Mouse (Mus musculus) heart, postnatal 36 days (tissue): ENCODE results near the gene Ppfia3. TPM values are rescaled to one million over a fixed set of nuclear protein-coding genes. Genes with fewer than 3 reads are reported as not detected.
A peak's percentile ranks its signal among the peaks of the same experiment; 100 is the strongest.

Experiments
- DNase-seq, 2 experiments: peaks; one replicate each; pipeline ENCODE4 v3.0.0; 2021 to 2022
- intact Hi-C: fragments of 180-260 bp; cut with DNase I; formaldehyde crosslinking; loops from one replicate; pipeline ENCODE4 v1.15.1; 2025
- total RNA-seq, 2 experiments: library from RNA; stranded (reverse); gene quantifications; 2 replicates each; pipeline ENCODE4 v1.2.3; 2021

Ppfia3 gene
- total RNA-seq, 2 experiments from 2014 or later, result not detected

- DNase-seq, result no peak
- intact Hi-C loops, result no loop called here
Measured at GRCm38 (mm10) chr7:45325800-45326199, 41.0 kb downstream of the Ppfia3 start.

- intact Hi-C loops, result no loop called here
- no peak for DNase-seq
Measured at GRCm38 (mm10) chr7:45323069-45323468, 43.8 kb downstream of the Ppfia3 start.

GRCm38 (mm10) chr7:45322245-45322644 is 44.6 kb downstream of the Ppfia3 start:
- no peak for DNase-seq
- intact Hi-C loops, result no loop called here

GRCm38 (mm10) chr7:45316536-45316935 is 50.3 kb downstream of the Ppfia3 start:
- no peak for DNase-seq

GRCm38 (mm10) chr7:45315182-45315701 is 51.6 kb downstream of the Ppfia3 start:
- DNase-seq, result no peak
- intact Hi-C loops, result no loop called here

More at GRCm38 (mm10) chr7:45316536-45316935, 50.3 kb downstream of the Ppfia3 start:
- intact Hi-C loops, result no loop called here

- no peak for DNase-seq
- intact Hi-C loops, result no loop called here
Measured at GRCm38 (mm10) chr7:45313495-45313894, 53.3 kb downstream of the Ppfia3 start.

GRCm38 (mm10) chr7:45312686-45313453 is 53.9 kb downstream of the Ppfia3 start:
- intact Hi-C loops, result no loop called here

GRCm38 (mm10) chr7:45312023-45312422 is 54.8 kb downstream of the Ppfia3 start:
- intact Hi-C loops, result no loop called here
- no peak for DNase-seq

More at GRCm38 (mm10) chr7:45312686-45313453, 53.9 kb downstream of the Ppfia3 start:
- DNase-seq, result no peak

- intact Hi-C loops, result loop anchor here (2.0 kb wide), 2 partner anchors 31 to 85 kb away; partner anchors contain the start of gene Snrnp70
- DNase-seq, result peak in 1 of 2 experiments; percentile 46
Measured at GRCm38 (mm10) chr7:45309455-45309854, 57.4 kb downstream of the Ppfia3 start.

GRCm38 (mm10) chr7:45308551-45309240 is 58.1 kb downstream of the Ppfia3 start:
- DNase-seq, result no peak
- intact Hi-C loops, result loop anchor here (2.0 kb wide), 2 partner anchors 32 to 86 kb away; partner anchors contain the start of gene Snrnp70

- intact Hi-C loops, result no loop called here
- peak; percentile 49 to 59 for DNase-seq
Measured at GRCm38 (mm10) chr7:45305275-45305674, 61.5 kb downstream of the Ppfia3 start.

- intact Hi-C loops, result no loop called here
- DNase-seq, result no peak
Measured at GRCm38 (mm10) chr7:45304869-45305268, 62.0 kb downstream of the Ppfia3 start.

- intact Hi-C loops, result no loop called here
- no peak for DNase-seq
Measured at GRCm38 (mm10) chr7:45302626-45303025, 64.2 kb downstream of the Ppfia3 start.

GRCm38 (mm10) chr7:45300270-45300669 is 66.5 kb downstream of the Ppfia3 start:
- intact Hi-C loops, result no loop called here
- DNase-seq, result peak; percentile 59 to 73

GRCm38 (mm10) chr7:45299752-45300151 is 67.1 kb downstream of the Ppfia3 start:
- intact Hi-C loops, result loop anchor here (2.0 to 5.0 kb wide), 2 partner anchors 137 to 222 kb away; partner anchors contain the start of gene Slc17a7
- peak; percentile 42 to 58 for DNase-seq

GRCm38 (mm10) chr7:45297563-45297962 is 69.3 kb downstream of the Ppfia3 start:
- no peak for DNase-seq
- intact Hi-C loops, result loop anchor here (5.0 kb wide), 1 partner anchor 220 kb away; no protein-coding TSS in a partner anchor

- no peak for DNase-seq
- intact Hi-C loops, result loop anchor here (5.0 kb wide), 1 partner anchor 219 kb away; no protein-coding TSS in a partner anchor
Measured at GRCm38 (mm10) chr7:45296626-45297025, 70.2 kb downstream of the Ppfia3 start.
